Mouse (Mus musculus): ENCODE measurements around the gene Dnajc3. TPM values are rescaled to one million over a fixed set of nuclear protein-coding genes. Genes with fewer than 3 reads are reported as not detected.

Gene Dnajc3
- polyA plus RNA-seq, 1 experiment = 32.7 TPM

DNA sequence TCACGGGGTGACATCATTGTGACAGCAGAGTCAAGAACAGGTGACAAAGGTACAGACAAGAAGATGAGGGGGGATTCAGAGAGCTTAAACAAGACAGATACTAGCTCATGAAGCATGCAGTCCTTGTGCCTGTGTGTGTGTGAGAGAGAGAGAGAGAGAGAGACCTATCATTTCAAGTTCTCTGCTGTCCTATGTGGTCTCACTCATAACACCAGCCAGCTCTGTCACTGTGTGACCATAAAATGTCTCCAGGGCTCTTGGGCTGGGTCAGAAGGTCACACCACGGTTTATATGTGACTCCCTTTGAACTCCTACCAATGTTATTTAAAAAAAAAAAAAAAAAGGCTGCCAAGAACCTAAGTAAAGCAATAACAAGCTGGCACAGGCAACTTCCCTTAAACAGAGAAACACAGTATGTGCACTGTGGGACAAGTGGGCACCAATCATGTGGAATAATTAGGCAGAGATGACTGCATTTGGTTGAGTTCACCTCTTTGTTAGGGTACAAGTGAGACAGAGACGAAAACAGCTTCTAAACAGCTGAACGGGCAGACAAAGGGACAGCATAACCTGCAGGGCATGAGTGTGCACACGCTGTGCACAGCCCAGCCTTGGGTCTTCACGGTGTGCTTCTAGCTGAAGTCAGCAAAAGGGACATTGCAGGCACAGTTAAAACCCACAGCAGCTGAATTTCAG lies 33.8 kb upstream of the Dnajc3 start:
- no peak overlapping the region for H3K4me3 ChIP-seq (ENCODE audit: insufficient read depth, low read depth, low read length)
- TF ChIP-seq CTCF (conservative IDR thresholded peaks at IDR 0.05; ENCODE audit: insufficient read depth, insufficient read length, low read depth, low read length) = no peak
- TF ChIP-seq POLR2A (IDR thresholded peaks at IDR 0.05; ENCODE audit: low read depth, low read length) = no peak
- H3K27ac ChIP-seq (ENCODE audit: insufficient read depth, low read depth, low read length) = no peak overlapping the region
- WGBS = 41% methylated on average over 6 of the region's 6 CpGs
- H3K4me1 ChIP-seq (ENCODE audit: control insufficient read depth, insufficient read depth, low read length) = peaks cover 9% of the 10 kb centered on the region; the same call in 1 of the 2 replicates
- H3K27me3 ChIP-seq (replicated peaks; ENCODE audit: control insufficient read depth, insufficient read depth, low read length) = no peaks in the 10 kb centered on the region
- peak; percentile 12 for DNase-seq
- H3K36me3 ChIP-seq (ENCODE audit: control insufficient read depth, insufficient read depth, low read length) = no peaks in the 10 kb centered on the region

DNA sequence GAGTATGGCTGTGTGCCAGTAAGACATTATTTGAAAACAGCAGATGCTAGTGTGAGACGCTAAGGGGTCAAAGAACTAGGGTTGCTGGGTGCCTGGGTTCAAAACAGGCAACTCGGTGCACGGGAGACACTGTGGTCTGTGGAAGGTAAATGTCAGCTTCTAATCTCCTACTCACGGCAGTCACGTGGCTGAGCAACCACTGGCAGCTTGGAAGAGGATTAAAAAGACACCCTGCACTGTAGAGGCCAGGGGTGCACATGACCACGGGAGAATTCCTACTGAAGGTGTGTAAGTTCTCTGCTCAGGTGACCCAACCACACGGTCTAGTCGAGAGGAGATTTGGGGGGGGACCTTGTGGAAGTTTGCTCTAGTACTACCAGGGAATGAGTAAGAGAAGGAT lies 30.2 kb upstream of the Dnajc3 start:
- H3K4me1 ChIP-seq (ENCODE audit: control insufficient read depth, insufficient read depth, low read length) = peaks cover 13% of the 10 kb centered on the region; the same call in 1 of the 2 replicates

DNA sequence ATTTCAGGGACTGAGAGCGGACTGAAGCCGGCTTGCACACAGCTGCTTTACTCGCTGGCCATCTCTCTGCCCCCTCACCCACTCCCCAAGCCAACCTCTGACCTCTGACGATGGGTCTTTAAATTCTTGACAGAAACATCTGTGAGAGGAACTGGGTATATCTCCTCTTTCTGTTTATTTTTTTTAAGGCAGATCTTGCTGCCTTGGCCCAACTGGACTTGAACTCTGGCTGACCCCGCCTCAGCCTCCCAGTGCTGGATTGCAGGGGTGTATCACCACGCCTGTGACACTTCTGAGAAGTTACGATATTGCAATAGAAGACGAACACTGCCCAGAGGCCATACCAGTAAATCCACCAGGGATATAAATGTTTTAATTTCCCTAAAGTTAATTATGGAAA lies 27.9 kb upstream of the Dnajc3 start:
- Histone ChIP-seq H3K27ac (ENCODE audit: insufficient read depth, low read depth, low read length) (no peak overlapping the region), H3K36me3 (ENCODE audit: control insufficient read depth, insufficient read depth, low read length) (no peaks in the 10 kb centered on the region), H3K27me3 (replicated peaks; ENCODE audit: control insufficient read depth, insufficient read depth, low read length) (no peaks in the 10 kb centered on the region), H3K4me3 (ENCODE audit: insufficient read depth, low read depth, low read length) (no peak overlapping the region), H3K4me1 (ENCODE audit: control insufficient read depth, insufficient read depth, low read length) (0 out of 2 replicates have a peak, but pooled peaks cover 10% of the 10 kb centered on the region)
- WGBS = 49% methylated on average over 8 of the region's 8 CpGs
- TF ChIP-seq CTCF (conservative IDR thresholded peaks at IDR 0.05; ENCODE audit: insufficient read depth, insufficient read length, low read depth, low read length) = no peak
- peak; percentile 55 for DNase-seq

More for the DNA sequence above, 30.2 kb upstream of the Dnajc3 start:
- 30% methylated on average over 8 of the region's 8 CpGs for WGBS
- H3K27ac ChIP-seq (ENCODE audit: insufficient read depth, low read depth, low read length) = no peak overlapping the region
- H3K36me3 ChIP-seq (ENCODE audit: control insufficient read depth, insufficient read depth, low read length) = no peaks in the 10 kb centered on the region
- no peaks in the 10 kb centered on the region for H3K27me3 ChIP-seq (replicated peaks; ENCODE audit: control insufficient read depth, insufficient read depth, low read length)
- TF ChIP-seq POLR2A (IDR thresholded peaks at IDR 0.05; ENCODE audit: low read depth, low read length) (no peak), CTCF (conservative IDR thresholded peaks at IDR 0.05; ENCODE audit: insufficient read depth, insufficient read length, low read depth, low read length) (no peak)
- DNase-seq = peak; percentile 40
- no peak overlapping the region for H3K4me3 ChIP-seq (ENCODE audit: insufficient read depth, low read depth, low read length)

DNA sequence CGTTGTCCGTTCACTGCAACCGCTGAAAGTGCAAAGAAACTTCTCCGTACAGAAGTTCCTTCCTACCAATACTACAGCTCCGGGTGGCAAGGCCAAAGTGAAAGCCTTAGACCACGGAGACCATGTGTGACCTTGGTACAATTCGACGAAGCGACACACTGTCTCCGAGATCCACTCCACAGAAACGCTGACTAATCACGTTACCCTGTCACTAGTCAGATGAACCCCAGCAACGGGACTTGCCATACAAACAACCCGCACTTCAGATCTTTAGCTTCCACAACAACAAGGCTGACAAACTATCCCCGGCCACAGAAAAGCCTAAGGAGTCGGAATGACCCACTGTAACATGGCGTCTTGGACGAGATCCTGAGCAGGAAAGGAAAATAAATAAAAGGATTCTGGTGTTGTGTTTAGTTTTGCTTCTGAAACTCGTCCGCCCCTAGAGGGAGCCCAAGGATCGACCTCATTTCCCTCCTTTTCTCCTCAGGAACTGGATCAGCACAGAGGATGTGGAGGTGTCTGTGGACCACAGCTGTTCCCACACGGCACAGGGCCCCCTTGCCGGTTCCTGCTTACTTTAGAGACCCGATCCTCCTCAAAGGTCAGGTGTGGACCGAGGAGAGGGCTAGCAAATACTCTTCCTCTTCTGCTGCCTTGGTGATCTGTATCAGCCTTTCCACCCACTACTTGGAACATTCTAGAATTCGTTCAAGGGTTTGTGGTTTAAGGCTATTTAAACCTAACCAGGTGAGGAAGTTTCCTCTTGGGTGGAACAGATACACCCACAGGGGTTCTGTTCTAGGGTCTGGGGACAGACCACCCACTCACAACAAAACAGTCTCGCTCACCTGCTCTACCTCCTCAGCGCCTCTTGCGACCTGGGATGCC lies 27.2 kb upstream of the Dnajc3 start:
- H3K27ac ChIP-seq (ENCODE audit: insufficient read depth, low read depth, low read length) = peak overlapping the region; percentile 55
- TF ChIP-seq POLR2A (IDR thresholded peaks at IDR 0.05; ENCODE audit: low read depth, low read length) (no peak), CTCF (conservative IDR thresholded peaks at IDR 0.05; ENCODE audit: insufficient read depth, insufficient read length, low read depth, low read length) (peak; percentile 79)
- WGBS = 26% methylated on average over 29 of the region's 29 CpGs
- DNase-seq = peak; percentile 86
- H3K4me3 ChIP-seq (ENCODE audit: insufficient read depth, low read depth, low read length) = peak overlapping the region; percentile 49
- H3K36me3 ChIP-seq (ENCODE audit: control insufficient read depth, insufficient read depth, low read length) = no peaks in the 10 kb centered on the region
- H3K4me1 ChIP-seq (ENCODE audit: control insufficient read depth, insufficient read depth, low read length) = 0 out of 2 replicates have a peak, but pooled peaks cover 10% of the 10 kb centered on the region
- H3K27me3 ChIP-seq (replicated peaks; ENCODE audit: control insufficient read depth, insufficient read depth, low read length) = no peaks in the 10 kb centered on the region

DNA sequence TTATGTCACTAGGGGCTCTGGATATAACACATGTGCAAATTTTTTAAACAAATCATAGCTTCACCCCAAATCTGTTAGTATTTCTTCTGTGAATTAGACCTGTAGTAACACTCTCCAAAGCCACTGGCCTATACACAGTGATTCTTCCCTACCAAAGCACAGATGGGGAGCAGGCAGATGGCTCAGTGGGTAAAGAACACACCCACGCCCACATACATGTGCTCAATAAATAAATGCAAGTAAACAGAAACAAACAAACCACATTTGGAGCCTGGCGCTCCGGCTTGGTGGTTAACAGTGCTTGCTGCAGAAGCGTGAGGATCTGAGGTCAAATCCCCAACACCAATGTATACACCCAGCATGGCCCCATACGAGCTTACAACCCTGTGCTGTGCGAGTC lies 26.3 kb upstream of the Dnajc3 start:
- Histone ChIP-seq H3K4me3 (ENCODE audit: insufficient read depth, low read depth, low read length) (no peak overlapping the region), H3K36me3 (ENCODE audit: control insufficient read depth, insufficient read depth, low read length) (no peaks in the 10 kb centered on the region), H3K4me1 (ENCODE audit: control insufficient read depth, insufficient read depth, low read length) (0 out of 2 replicates have a peak, but pooled peaks cover 10% of the 10 kb centered on the region), H3K27me3 (replicated peaks; ENCODE audit: control insufficient read depth, insufficient read depth, low read length) (no peaks in the 10 kb centered on the region), H3K27ac (ENCODE audit: insufficient read depth, low read depth, low read length) (no peak overlapping the region)
- DNase-seq = no peak
- 93% methylated on average over 6 of the region's 6 CpGs for WGBS
- no peak for TF ChIP-seq POLR2A (IDR thresholded peaks at IDR 0.05; ENCODE audit: low read depth, low read length)

DNA sequence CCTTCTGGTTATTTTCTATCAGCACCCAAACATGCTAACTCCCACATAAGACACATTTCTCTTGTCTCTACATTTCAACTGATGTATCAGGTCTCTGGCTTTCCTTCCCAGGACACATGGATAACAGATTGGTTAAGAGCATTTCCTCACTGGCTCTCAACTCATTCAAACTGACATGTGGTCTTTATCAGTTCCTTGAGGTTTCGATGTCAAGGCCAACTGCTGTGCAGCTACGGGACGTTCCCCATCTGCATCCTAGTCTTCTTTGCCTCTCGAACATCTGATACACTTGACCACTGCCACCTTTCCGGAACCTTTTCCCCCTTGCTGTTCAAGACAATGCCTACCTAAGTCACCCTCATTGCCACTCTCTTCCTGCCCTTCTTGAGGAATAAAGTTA lies 24.1 kb upstream of the Dnajc3 start:
- Histone ChIP-seq H3K27me3 (replicated peaks; ENCODE audit: control insufficient read depth, insufficient read depth, low read length) (no peaks in the 10 kb centered on the region), H3K4me3 (ENCODE audit: insufficient read depth, low read depth, low read length) (no peak overlapping the region), H3K4me1 (ENCODE audit: control insufficient read depth, insufficient read depth, low read length) (0 out of 2 replicates have a peak, but pooled peaks cover 4% of the 10 kb centered on the region), H3K27ac (ENCODE audit: insufficient read depth, low read depth, low read length) (no peak overlapping the region), H3K36me3 (ENCODE audit: control insufficient read depth, insufficient read depth, low read length) (no peaks in the 10 kb centered on the region)
- WGBS = 76% methylated on average over 5 of the region's 5 CpGs
- TF ChIP-seq CTCF (conservative IDR thresholded peaks at IDR 0.05; ENCODE audit: insufficient read depth, insufficient read length, low read depth, low read length) (no peak), POLR2A (IDR thresholded peaks at IDR 0.05; ENCODE audit: low read depth, low read length) (no peak)
- DNase-seq = no peak

DNA sequence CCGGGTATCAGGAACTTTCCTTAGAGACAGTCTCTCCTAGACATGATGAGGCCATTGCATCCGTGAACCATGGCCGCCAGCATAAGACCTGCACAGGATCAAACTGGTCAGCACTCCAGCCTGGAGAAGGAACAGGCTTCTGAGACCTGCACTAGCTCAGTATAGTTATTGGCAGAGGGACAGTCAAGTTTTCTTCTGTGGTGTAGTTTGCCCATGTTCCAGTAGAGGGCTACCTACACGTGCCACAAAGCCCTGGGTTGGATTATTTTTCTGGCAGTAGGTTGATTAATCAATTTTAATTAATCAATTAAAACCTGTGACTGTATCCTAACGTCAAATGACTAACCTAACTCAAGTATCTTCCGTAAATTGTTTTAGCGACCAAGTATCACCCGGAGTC lies 18.8 kb upstream of the Dnajc3 start:
- no peaks in the 10 kb centered on the region for H3K36me3 ChIP-seq (ENCODE audit: control insufficient read depth, insufficient read depth, low read length)
- TF ChIP-seq CTCF (conservative IDR thresholded peaks at IDR 0.05; ENCODE audit: insufficient read depth, insufficient read length, low read depth, low read length) (peak; percentile 60), POLR2A (IDR thresholded peaks at IDR 0.05; ENCODE audit: low read depth, low read length) (no peak)
- H3K4me3 ChIP-seq (ENCODE audit: insufficient read depth, low read depth, low read length) = no peak overlapping the region
- no peak overlapping the region for H3K27ac ChIP-seq (ENCODE audit: insufficient read depth, low read depth, low read length)
- no peaks in the 10 kb centered on the region; the same call in 1 of the 2 replicates for H3K27me3 ChIP-seq (replicated peaks; ENCODE audit: control insufficient read depth, insufficient read depth, low read length)
- H3K4me1 ChIP-seq (ENCODE audit: control insufficient read depth, insufficient read depth, low read length) = no peaks in the 10 kb centered on the region
- DNase-seq = peak; percentile 62
- WGBS = 56% methylated on average over 8 of the region's 8 CpGs

Measured in kidney, adult 2 months (tissue).